Mouse (Mus musculus) heart, adult 18-20 months (tissue): ENCODE data around the gene Nsun5. TPM values are rescaled to one million over a fixed set of nuclear protein-coding genes. Genes with fewer than 3 reads are reported as not detected.
A peak's percentile ranks its signal among the peaks of the same experiment; 100 is the strongest.
"Not testable (repeated sequence)": the region's sequence is repeated elsewhere in the genome, so short reads cannot be mapped to it uniquely, and the experiment has no call there.

Source experiments
- DNase-seq, 2 experiments: peaks; one replicate each; pipeline ENCODE4 v3.0.0; 2021 to 2022; ENCODE audit warnings: mixed read lengths in 1 of 2
- long read RNA-seq, 2 experiments: library from polyadenylated mRNA; stranded (forward); transcript quantifications; one replicate each; pipeline ENCODE4 v2.0.0; 2021
- total RNA-seq, 2 experiments: library from RNA; stranded (reverse); gene quantifications; 2 replicates each; pipeline ENCODE4 v1.2.3; 2021

The Nsun5 gene
- 10 to 100 TPM; 17.1 TPM for total RNA-seq
- long read RNA-seq, experiment 1, transcript Nsun5-201 (10 exons, 2,243 nt) = major isoform, 11 of 16 reads
- long read RNA-seq, experiment 1, partial matches to known transcripts = 1 of 16 reads
- long read RNA-seq, experiment 1, other reads (novel, unspliced or antisense) = 4 of 16 reads
- long read RNA-seq, experiment 2, partial matches to known transcripts = 1 of 6 reads
- long read RNA-seq, experiment 2, other reads (novel, unspliced or antisense) = 3 of 6 reads

DNA sequence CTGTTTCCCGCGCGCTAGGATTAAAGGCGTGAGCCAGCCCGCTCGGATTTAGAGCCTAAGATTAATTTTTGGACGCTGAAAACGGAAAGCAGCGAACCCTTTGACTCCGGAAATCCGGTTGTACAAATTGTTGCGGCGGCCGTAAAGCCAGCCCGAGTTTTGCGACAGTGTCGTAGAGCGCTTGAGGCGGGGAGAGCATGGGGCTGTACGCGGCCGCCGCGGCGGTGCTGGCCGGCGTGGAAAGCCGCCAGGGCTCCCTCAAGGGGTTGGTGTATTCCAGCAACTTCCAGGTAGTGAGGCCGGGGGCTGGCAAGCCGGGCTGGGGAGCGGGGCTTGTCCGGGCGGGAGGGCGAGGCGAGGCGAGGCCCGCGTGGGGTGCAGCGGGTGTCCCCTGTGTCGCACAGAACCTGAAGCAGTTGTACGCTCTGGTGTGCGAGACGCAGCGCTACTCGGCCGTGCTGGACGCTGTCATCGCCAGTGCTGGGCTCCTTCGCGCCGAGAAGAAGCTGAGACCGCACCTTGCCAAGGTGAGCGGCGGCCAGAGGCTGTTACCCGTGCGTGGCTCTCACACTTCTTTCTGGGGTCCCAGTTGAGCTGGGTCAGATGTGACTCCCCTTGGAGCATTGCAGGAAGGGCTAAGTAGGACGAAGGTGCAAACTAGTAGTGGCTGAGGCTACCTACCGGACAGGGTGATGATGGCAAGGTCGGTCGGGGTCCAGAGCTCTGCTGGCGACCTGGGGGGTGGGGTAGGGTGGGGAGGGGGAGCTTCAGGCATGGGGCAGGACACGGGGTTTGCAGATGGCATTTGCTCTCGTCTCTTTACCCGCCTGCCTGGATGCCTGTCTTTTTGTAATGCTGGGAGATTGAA lies at the start of gene Nsun5:
Gene Nsun5 (plus strand): TSS at position 167 of the 868 bp plus-strand sequence.
- peak; percentile 95 to 98 for DNase-seq

DNA sequence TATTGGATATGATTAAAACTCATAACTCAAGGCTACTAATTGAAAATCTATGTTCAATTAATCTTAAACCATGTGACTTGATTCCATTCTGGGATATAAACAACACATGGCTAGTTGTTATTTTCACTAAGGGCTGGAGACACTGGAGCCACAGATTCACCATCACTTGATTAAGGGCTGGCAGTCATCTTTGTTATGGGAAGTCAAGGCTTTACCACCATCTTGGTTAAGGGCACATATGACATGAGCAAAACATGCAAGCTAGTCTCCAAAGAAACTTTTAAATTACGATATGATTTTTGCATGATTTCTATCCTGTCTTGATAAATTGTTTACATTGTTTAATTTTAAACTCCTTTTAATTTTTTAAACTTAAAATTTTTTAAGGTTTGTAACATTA lies 47.6 kb upstream of the Nsun5 start:
- DNase-seq = no peak

DNA sequence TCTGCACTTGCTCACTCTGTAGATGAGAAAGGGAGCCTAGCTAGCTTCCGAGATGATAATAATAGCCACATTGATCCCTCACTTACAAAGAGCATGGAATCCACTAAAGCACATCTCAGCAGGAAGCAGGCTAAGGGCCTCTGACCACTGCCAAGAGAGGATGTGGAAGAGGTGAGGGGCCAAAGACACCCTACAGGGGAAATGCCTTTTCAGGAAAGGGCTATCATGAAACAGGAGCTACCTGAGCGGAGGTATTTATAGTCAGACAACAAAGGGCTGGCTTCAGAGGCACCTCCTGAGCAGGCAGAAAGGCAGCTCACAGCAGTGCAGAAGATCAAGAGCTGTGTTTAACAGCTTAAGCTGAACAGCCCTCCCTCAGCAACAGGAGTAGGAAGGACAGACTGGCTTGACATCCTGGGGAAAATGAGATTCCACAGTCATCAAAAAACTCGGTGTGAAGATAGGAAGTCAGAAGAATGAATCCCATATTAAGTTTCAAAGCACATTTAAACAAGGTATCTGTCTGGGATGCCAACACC lies 43.6 kb upstream of the Nsun5 start:
- no peak for DNase-seq

DNA sequence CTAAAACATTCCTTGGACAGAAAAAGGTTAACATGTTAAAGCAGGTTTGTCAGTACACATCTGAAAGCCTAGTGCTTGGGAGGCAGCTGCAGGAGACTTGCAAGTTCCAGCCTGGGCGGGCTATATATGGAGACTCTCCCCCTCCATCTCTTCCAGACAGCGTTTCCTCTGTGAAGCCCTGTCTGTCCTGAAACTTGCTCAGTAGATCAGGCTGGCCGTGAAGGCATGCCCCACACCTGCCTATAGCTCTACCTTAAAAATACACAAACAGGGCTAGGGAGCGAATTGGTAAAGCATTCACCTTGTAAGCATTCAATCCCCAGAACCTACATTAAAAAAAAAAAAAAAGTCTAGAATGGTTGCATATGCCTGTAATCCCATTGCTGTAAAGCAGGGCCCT lies 40.3 kb upstream of the Nsun5 start:
- DNase-seq = no peak

DNA sequence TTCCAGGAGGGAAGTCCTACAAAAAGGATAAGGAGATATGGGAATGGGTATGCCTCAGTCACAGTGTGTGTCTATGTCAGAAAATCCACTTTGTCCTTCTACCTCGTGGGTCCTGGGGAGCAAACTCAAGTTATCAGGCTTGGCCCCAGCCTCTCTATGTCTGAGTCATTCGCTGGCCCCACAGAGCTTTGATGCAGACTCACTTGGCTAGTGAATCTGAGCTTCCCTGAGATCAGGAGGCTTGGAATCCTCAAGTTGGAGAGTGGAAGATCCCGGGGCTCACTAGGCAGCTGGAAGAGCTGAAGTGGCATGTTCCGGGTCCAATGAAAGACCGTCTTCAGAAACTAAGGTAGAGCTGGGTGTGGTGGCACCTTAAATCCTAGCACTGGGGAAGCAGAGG lies 39.6 kb upstream of the Nsun5 start:
- DNase-seq = no peak

DNA sequence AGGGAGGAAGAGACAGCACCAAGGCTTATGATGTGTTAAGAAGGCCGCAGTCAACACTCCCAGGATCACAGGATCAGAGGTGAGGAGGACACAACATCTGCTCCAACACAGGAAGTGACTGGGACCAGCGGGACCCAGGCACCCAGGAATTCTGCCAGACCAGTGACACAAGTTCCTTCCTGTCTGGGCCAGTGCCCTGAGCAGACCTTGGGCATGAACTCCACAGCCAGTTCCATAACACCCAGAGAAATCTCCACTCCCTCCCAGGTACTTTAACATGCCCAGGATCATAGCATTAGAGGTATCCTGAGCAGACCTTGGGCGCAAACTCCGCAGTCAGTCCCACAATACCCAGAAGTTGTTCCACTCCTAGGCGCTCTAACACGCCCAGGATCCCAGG lies 38.6 kb upstream of the Nsun5 start:
- no peak for DNase-seq

DNA sequence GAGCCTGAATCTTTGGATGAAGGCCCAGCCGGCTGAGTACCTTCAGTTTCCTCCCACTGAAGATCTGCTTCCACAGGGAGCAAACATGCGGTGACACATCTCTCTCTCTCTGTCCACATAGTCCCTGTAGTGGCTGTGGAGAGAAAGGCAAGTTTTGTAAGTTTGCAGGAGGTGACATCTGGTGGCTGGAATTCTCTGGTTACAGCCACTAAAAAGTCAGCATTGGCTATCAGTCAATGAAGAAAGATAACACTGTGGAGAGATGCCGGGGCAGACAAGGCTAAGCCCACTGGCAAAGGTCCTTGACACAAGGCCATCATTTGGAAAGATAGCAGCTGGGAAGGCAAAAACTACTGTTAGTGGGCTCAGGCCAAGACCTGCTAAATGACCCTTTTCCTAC lies 32.2 kb upstream of the Nsun5 start:
- DNase-seq = peak; percentile 8 to 9

DNA sequence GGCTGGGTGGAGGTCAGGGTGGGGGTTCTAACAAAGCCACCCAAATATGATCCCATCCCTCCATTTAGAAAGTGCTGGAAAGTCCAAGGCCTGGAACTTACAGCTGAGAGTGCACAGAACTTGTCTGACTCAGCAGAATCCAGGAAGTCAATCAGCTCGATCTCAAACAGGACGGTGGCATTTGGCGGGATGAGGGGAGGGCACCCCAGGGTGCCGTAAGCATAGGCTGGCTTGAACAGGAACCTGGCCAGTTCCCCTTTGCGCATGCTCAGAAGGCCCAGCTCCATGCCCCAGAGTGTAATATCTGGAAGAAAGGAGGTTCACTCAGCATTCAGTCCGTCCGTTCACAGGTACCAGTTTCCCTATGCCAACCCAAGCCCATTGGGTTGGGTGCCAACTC lies 23.8 kb upstream of the Nsun5 start:
- DNase-seq = no peak

DNA sequence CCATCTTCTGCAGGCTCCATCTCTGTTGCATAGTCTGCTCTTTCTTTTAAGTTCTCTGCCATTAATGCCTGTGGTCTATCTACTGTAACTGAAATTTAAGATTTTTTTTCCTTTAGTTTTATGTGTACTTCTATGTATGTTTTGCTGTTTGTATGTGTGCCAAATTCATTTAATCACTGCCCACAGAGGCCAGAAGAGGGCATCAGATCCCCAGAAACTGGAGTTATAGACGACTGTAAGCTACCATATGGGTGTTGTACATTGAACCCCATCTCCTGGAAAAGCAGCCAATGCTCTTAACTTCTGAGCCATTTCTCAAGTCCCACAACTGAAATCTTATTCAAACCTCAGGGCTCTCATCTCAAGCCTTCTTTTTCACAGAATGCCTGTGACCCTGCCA lies 23.3 kb upstream of the Nsun5 start:
- peak in 1 of 2 experiments; percentile 34 for DNase-seq

DNA sequence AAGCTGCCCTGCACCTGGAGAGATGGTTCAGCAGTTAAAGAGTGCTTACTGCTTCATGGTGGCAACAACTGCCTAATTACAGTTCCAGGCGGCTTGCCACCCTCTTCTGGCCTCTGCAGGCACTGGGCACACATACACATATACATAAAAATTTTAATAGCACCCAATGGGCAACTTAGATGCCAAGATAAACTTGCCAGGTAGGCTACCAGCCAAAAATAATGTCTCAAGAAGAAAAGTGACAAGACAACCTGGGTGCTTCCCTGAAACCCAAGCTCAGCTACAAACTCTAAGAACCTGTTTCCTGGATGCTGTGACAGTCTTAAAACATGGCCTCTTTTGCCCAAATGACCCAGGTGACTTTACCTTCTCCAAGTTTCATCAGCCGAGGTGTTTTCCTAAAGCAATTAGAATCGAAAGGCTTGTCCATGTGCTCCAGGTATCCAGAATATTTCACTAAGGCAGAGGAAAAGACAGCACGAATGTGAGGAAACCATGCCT lies 22.2 kb upstream of the Nsun5 start:
- DNase-seq = no peak

DNA sequence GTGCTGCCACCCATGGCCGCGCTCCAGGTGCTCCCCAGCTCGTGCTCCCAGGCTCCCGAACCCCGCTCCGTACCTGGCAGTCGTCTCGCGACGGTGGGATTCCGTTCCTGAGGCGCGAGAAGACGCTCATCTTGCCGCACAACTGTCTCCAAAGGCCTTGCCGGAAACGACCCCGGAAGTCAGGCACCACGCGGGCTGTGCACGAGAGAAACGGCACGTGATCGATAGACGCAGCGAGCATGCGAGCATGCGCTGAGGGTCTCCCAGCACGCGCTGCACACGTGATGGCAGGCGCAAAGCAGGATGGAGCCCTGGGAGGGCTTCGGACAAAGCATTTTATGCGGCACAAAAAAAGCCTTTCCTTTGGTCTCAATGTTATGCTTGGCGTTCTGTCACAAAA lies 19.9 kb upstream of the Nsun5 start, which contains the start of gene Fkbp6:
Gene Fkbp6 (minus strand): TSS at position 183 of the 400 bp plus-strand sequence.
- no peak for DNase-seq

DNA sequence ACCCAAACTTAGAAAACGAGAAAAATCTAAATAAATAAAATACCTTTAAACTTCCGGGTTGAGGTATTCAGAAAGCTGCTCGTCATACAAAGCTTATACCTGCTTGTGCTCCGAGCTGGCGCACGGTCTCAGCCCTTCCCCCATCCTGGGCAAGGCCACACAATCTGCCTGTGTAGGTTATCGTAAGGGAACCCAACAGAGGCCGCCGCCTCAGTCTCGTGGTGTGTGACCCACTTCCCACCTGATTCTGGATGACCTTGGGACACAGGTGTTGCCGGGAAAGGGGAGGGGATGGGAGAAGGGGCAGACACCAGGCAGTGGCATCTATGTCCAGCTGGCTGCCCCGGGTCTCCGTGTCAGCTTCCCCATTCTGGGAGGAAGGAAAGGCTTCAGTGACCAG lies 18.1 kb upstream of the Nsun5 start:
- DNase-seq = no peak

DNA sequence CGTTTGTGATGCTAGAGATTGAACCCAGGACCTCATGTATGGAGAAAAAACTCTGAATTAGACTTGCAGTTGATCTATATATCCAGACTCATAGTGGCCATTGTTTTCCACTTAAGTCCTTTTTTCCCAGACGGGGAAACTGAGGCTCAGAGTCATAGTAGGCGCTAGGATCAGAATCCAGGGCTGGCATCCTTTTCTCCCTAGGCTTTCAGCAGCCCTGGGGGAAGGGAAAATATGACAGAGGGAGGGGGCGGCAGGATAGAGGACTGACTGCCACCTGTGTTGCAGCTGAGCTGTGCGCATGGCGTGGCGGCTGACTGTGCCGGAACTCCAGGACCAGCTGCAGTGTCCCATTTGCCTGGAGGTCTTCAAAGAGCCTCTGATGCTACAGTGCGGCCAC lies 16.8 kb upstream of the Nsun5 start, which contains the start of gene Trim50:
Gene Trim50 (plus strand): TSS at position 301 of the 400 bp plus-strand sequence.
- DNase-seq = no peak

DNA sequence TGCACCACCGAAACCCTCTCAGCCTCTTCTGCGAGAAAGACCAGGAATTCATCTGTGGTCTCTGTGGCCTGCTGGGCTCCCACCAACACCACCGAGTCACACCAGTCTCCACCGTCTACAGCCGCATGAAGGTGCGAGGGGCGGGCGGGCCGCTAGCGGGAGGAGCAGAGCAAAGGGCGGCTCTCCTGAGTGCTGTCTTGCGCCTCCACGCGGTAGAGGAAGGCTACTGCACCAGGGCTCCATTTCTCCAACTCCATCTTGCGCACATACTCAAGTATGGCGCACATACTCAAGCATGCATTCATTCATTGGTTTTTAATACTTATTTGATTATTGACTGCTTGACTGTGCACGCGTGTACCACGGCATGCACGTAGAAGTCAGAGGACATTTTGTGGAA lies 16.2 kb upstream of the Nsun5 start:
- DNase-seq = no peak

DNA sequence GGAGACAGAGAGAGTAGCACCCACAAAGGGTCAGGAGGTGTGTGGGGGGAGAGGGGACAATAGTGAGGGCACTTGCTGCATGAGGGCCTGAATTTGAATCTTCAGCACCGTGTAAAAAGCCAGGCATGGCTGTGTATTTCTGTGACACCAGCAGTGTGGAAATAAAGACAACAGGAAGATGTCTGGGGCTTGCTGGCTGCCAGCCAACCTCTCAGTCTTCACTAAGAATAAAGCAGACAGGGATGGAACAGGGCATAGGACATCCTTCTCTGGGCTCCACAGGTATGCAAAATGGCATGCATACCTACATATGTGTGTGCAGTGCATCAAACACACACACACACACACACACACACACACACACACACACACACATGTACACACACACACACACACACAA lies 13.7 kb upstream of the Nsun5 start:
- DNase-seq = no peak

DNA sequence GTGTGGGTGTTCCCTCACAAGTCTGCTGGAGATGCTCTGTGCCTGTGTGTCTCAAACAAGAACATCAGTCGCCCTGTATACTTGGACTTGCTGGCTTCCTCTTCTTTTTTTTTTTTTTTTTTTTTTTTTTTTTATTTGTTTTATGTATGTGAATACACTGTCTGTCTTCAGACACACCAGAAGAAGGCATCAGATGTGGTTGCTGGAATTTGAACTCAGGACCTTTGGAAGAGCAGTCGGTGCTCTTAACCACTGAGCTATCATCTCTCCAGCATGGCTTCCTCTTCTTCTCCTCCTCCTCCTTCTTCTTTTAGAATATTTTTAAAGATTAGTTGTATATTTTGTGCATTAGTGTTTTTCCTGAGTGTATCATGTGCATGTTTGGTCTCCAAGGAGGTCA lies 12.2 kb upstream of the Nsun5 start:
- peak in 1 of 2 experiments; percentile 57 for DNase-seq

DNA sequence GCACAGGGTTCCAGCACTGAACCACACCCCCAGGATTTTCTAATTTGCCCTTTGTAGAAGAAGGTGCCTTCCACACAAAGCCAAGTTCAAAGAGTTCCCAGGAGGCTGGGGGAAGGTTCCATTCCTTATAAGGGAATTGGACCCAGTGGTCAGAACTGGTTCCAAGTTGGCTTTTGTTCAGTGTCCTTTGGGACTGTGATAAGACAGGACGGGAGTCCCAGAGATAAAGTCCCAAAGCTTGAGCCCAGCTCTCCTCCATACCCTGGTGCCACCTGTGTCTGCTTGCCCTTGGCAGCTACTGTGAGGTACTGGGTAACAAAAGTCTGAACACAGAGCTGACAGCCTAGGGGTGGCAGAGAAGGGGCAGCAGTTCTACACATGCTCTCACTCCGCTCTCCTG lies 10.0 kb upstream of the Nsun5 start:
- DNase-seq = peak; percentile 72 to 86

DNA sequence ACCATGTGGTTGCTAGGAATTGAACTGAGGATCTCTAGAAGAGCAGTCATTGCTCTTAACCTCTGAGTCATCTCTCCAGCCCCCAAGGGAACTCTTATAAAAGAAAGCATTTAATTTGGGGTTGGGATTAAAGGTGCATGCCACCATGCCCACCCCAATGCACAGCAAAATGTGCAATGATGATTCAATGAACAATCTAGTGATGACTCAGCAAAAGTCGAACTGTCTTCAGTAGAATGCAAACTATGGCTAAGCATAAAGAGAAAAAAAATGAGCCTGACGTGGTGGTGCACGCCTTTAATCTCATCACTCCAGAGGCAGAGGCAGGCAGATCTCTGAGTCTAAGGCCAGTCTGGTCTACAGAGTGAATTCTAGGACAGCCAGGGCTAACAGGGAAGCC lies 7.2 kb upstream of the Nsun5 start:
- no peak for DNase-seq

DNA sequence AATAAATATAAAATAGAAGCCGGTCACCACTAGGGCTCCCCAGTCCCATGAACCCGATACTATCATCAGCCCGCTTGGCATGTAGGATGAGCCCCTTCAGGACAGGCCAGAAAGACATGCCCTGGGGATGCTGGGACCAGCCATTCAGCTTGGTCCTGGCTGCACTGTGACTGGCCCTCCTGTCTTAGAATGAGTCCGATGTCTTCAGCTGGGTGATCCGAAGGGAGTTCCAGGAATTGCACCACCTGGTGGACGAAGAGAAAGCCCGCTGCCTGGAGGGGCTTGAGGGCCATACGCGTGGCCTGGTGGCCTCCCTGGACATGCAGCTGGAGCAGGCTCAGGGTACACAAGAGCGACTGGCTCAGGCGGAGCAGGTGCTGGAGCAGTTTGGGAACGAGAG lies 6.2 kb upstream of the Nsun5 start:
- no peak for DNase-seq

DNA sequence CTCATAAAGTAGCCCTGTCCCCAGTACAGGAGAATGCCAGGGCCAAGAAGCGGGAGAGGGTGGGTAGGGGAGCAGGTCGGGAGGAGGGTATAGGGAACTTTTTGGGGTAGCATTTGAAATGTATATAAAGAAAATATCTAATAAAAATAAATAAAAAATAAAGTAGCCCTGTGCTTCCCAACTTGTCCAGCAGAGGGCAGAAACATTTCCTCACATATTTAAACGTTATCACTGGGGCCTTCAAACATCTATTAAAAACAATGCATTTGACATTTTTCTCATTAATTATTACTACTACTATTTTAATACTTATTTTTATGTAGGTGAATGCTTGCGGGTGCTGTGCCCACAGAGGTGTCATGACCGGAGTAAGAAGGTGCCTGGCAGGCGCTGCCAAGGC lies 1.9 kb upstream of the Nsun5 start:
- peak in 1 of 2 experiments; percentile 36 for DNase-seq

DNA sequence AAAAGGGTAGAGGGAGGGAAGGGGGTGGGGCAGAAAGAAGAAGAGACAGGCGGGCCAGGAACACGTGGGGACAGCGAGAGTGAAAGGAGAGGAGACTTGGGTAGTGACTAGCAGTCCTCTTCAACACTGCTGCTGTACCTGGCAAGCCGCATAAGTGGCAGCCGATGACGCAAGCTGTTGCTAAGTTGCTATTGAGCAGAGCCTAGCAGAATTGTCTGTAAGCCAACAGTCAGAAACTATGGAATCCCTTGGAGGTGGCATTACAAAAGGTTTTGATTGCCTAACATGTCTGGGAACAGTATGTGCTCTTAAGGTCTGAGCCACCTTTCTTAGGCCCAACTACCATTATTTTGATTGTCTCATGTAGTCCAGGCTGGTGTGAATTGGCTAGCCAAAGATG lies 1.4 kb upstream of the Nsun5 start:
- no peak for DNase-seq

DNA sequence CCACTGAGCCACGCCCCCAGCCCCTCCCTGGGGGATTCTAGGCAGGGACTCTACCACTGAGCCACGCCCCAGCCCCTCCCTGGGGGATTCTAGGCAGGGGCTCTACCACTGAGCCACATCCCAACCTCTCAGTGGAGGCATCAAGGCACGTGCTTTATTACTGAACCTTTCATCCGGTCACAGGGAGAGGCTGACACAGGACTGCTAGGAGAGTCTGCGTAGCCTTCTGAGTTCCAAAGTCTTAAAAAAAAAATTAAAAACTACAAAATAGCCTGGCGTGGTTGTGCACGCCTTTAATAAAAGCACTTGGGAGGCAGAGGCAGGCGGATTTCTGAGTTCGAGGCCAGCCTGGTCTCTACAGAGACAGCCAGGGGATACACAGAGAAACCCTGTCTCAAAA lies 557 bp upstream of the Nsun5 start:
- not testable (repeated sequence) for DNase-seq

DNA sequence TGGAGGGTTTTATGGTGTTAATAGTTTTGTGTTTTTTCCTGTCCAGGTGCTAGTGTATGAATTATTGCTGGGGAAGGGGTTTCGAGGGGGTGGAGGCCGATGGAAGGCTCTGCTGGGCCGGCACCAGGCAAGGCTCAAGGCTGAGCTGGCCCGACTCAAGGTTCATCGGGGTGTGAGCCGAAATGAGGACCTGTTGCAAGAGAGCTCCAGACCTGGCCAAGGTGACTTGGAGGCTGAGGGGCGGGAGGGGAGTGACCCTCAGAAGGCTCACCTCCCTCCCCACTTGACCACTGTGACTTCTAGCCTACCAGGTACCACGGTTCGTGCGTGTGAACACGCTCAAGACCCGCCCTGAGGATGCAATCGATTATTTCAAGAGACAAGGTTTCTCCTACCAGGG lies 1.4 kb downstream of the Nsun5 start:
- no peak for DNase-seq
